Mouse (Mus musculus): ENCODE measurements around the gene Fam25c. TPM values are rescaled to one million over a fixed set of nuclear protein-coding genes. Genes with fewer than 3 reads are reported as not detected.

The Fam25c gene
- not detected for polyA plus RNA-seq (2017; shearing (Covaris generic))

GRCm38 (mm10) chr14:34355301-34355700, at the start of gene Fam25c:
Gene Fam25c (minus strand): TSS chr14:34355433.

GRCm38 (mm10) chr14:34375415-34375904, 20.2 kb upstream of the Fam25c start, which contains the start of gene Mmrn2:
Gene Mmrn2 (plus strand): TSS chr14:34375465.

GRCm38 (mm10) chr14:34374577-34374976, 19.3 kb upstream of the Fam25c start, which contains the start of gene Sncg:
Gene Sncg (minus strand): TSS chr14:34374789.

GRCm38 (mm10) chr14:34310234-34310965, 44.8 kb downstream of the Fam25c start, which contains the start of the genes Shld2 and Glud1:
Gene Shld2 (minus strand): TSS chr14:34310493.
Gene Glud1 (plus strand): TSS chr14:34310727.

Other genes starting within 250 kb of the Fam25c start
- not detected for gene Npy4r, start 202.9 kb downstream of the Fam25c start, polyA plus RNA-seq (2017; shearing (Covaris generic))
- gene Gprin2, start 153.8 kb downstream of the Fam25c start, polyA plus RNA-seq (2017; shearing (Covaris generic)): not detected
- gene Syt15, start 135.8 kb downstream of the Fam25c start, polyA plus RNA-seq (2017; shearing (Covaris generic)): 1.0 TPM
- gene Shld2, start 44.9 kb downstream of the Fam25c start, polyA plus RNA-seq (2017; shearing (Covaris generic)): 22.7 TPM
- 119 TPM for gene Glud1, start 44.7 kb downstream of the Fam25c start, polyA plus RNA-seq (2017; shearing (Covaris generic))
- not detected for gene Sncg, start 19.4 kb upstream of the Fam25c start, polyA plus RNA-seq (2017; shearing (Covaris generic))
- gene Mmrn2, start 20.0 kb upstream of the Fam25c start, polyA plus RNA-seq (2017; shearing (Covaris generic)): not detected
- gene Bmpr1a, start 147.9 kb upstream of the Fam25c start, polyA plus RNA-seq (2017; shearing (Covaris generic)): 3.0 TPM
- not detected for gene 9230112D13Rik, start 167.4 kb upstream of the Fam25c start, polyA plus RNA-seq (2017; shearing (Covaris generic))
- gene Ldb3, start 233.2 kb upstream of the Fam25c start, polyA plus RNA-seq (2017; shearing (Covaris generic)): not detected
- gene Opn4, start 244.7 kb upstream of the Fam25c start, polyA plus RNA-seq (2017; shearing (Covaris generic)): 0.49 TPM

Data from effector memory CD4-positive, alpha-beta T cell, adult 7 months (primary cell).